Mouse (Mus musculus): ENCODE data around the gene Ntmt1.

Ntmt1 gene

GRCm38 (mm10) chr2:30807648-30808295 lies at the start of gene Ntmt1:
Gene Ntmt1 (plus strand): TSS chr2:30807826.
- DNase-seq = peak; percentile 100

- peak; percentile 96 to 97 for DNase-seq
These were observed 49.1 kb upstream of the Ntmt1 start for GRCm38 (mm10) chr2:30758341-30759087.

- no peak for DNase-seq
These were observed 48.6 kb upstream of the Ntmt1 start for GRCm38 (mm10) chr2:30759088-30759374.

GRCm38 (mm10) chr2:30759442-30759841 lies 48.2 kb upstream of the Ntmt1 start:
- DNase-seq = peak in 1 of 2 experiments; percentile 38

GRCm38 (mm10) chr2:30759858-30760547 lies 47.6 kb upstream of the Ntmt1 start:
- peak; percentile 85 to 90 for DNase-seq

- peak in 1 of 2 experiments; percentile 34 for DNase-seq
These were observed 46.9 kb upstream of the Ntmt1 start for GRCm38 (mm10) chr2:30760706-30761105.

GRCm38 (mm10) chr2:30766446-30766845 lies 41.2 kb upstream of the Ntmt1 start:
- no peak for DNase-seq

- no peak for DNase-seq
These were observed 39.9 kb upstream of the Ntmt1 start for GRCm38 (mm10) chr2:30767626-30768240.

GRCm38 (mm10) chr2:30768529-30768928 lies 39.1 kb upstream of the Ntmt1 start:
- no peak for DNase-seq

- DNase-seq = no peak
These were observed 38.4 kb upstream of the Ntmt1 start for GRCm38 (mm10) chr2:30769187-30769586.

- DNase-seq = no peak
These were observed 36.2 kb upstream of the Ntmt1 start for GRCm38 (mm10) chr2:30771368-30771805.

GRCm38 (mm10) chr2:30771806-30772460 lies 35.7 kb upstream of the Ntmt1 start:
- DNase-seq = peak; percentile 88 to 92

GRCm38 (mm10) chr2:30772581-30773312 lies 34.9 kb upstream of the Ntmt1 start:
- DNase-seq = peak in 1 of 2 experiments; percentile 52

- peak in 1 of 2 experiments; percentile 50 for DNase-seq
These were observed 34.2 kb upstream of the Ntmt1 start for GRCm38 (mm10) chr2:30773313-30774005.

GRCm38 (mm10) chr2:30775955-30776354 lies 31.7 kb upstream of the Ntmt1 start:
- DNase-seq = no peak

- no peak for DNase-seq
These were observed 30.4 kb upstream of the Ntmt1 start for GRCm38 (mm10) chr2:30777266-30777665.

GRCm38 (mm10) chr2:30778235-30778634 lies 29.4 kb upstream of the Ntmt1 start:
- DNase-seq = no peak

- peak; percentile 78 to 85 for DNase-seq
These were observed 28.4 kb upstream of the Ntmt1 start for GRCm38 (mm10) chr2:30779241-30779640.

- DNase-seq = no peak
These were observed 25.0 kb upstream of the Ntmt1 start for GRCm38 (mm10) chr2:30782312-30783290.

GRCm38 (mm10) chr2:30783346-30783745 lies 24.3 kb upstream of the Ntmt1 start:
- peak; percentile 78 to 79 for DNase-seq

Data from kidney, adult 8-10 months (tissue).